Mouse (Mus musculus): ENCODE data around the gene Nkapl. TPM values are rescaled to one million over a fixed set of nuclear protein-coding genes. Genes with fewer than 3 reads are reported as not detected.

Nkapl gene
- total RNA-seq, 2 experiments from 2014 or later: 0.23 TPM; not detected in 1

DNA sequence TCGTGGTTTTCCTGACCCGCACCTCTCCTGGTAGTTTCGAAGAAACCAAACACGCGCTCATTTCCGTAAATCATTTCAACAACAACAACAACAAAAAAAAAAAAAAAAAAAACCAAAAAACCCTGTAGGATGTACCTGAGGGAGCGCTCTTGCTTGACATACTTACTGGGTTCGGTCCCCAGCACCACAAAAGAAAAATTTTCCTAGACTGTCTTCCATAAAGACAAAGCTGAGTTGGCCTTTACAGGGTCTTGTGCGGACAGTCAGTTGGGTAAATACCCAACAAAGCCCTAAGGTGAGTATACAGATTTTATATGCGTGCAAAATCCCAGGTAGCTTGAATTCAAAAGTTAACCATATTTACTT is 27.1 kb downstream of the Nkapl start:
- intact Hi-C loops (cut with DNase I; ENCODE audit: low total_unique reads): no loop called here
- no peak for DNase-seq

DNA sequence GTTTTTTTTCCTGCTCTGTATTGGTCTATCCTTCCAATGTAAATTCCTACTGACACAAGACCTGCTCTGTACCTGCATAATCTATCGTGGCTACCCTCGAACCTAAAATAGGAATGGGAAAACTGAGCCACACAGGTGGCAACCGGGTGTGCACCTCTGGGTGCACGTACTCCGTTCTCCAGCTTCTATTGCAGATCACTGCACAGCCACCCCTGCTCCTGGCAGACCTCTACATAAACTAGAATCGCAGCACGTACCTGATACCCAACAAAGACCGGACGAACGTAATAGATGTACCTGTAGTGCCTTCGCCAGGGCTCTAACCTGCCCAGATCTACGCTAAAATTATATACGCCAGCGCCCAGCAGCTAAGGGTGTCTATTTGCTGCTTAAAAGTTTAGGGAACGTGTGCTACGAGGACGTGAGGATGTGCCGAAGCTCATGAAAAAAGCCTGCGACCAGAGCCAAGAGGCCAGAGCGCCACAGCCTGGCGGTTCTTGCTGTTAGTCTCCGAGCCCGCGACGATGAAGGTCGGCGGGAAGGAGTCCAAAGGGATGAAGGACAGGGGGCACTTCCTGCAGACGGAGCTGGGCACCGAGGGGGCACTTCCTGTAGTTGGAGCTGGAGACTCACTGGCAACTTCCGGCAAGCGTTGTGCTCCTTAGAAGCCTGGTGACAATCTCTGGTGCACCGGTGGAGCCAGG is 27.7 kb downstream of the Nkapl start, which contains the start of gene Pgbd1:
TSS of gene Pgbd1 (minus strand) at position 556 of the 704 bp plus-strand sequence.
- peak; percentile 54 for DNase-seq
- intact Hi-C loops (cut with DNase I; ENCODE audit: low total_unique reads): no loop called here

DNA sequence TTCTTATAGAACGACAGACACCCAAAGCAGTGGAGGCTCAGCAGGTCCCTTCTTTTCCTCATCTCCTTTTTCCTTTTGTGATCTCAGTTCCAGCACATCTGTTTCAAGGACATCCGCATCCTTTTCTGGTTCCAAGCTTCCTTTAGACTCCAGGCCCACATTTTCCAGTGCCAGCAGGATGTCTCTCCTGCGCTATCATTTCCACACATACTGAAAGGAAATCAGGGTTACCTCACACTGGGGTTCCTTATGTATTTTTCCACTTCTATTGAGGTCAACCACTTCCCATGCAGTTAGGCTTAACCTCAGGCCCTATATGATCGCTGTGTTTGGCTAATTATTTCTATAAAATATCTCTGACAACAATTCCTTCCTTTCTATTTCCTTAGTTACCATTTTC is 32.8 kb downstream of the Nkapl start:
- intact Hi-C loops (cut with DNase I; ENCODE audit: low total_unique reads): no loop called here
- no peak for DNase-seq

DNA sequence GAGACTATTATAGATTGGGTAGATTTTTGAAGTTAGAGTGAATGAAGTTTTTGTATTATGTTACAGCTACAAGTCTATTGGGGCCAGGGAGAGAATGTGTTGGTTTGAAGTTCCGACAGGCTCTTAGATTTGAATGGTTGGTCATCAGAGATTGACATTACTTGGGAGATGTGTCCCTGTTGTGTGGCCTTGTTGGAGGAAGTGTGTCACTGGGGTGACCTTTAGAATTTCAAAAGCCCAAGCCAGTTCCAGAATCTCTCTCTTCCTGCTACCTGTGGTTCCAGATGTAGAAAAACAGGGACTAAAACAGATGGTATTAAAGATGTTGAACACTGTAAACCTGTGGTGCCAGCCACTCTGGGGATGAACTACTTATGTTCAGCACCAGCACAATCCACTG is 40.7 kb downstream of the Nkapl start:
- DNase-seq: no peak
- intact Hi-C loops (cut with DNase I; ENCODE audit: low total_unique reads): no loop called here

DNA sequence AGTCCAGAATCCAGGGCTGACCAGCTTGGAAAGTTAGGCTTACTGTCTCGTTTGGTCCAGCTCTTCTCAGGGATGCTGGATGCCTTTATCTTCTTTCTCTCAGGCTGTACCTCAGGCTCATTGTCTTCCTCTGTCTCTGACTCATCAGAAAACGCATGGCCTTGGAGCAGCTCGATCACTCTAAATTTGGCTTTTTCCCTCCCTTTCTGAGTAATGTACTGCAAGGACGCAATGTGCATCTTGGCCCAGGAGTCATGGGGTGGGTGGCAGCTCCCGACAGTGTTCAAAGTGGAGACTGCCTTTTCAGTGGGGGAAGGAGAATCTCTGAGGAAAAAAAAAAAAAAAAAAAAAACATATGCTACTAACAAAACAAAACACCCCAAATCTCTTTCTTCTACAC is 45.0 kb downstream of the Nkapl start:
- DNase-seq: no peak
- intact Hi-C loops (cut with DNase I; ENCODE audit: low total_unique reads): no loop called here

DNA sequence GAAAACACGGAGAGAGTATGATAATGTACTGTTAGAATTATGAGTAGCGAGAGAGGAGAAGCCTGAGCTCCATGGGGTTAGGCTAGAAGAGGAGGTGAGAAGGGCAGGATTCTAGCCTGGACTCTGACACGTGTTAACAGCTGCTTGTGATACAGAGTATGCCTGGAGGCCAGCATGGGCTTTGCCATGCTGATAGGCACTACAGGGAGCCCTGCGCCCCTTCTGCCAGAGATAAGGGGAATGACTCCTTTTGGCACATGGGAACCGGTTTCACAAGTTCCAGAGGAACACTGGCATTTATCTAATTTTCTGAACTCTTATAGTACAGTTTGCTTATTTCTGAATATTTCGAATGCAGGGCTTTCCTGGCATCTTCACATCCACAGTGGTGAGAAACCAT is 49.4 kb downstream of the Nkapl start:
- DNase-seq: no peak
- intact Hi-C loops (cut with DNase I; ENCODE audit: low total_unique reads): no loop called here

DNA sequence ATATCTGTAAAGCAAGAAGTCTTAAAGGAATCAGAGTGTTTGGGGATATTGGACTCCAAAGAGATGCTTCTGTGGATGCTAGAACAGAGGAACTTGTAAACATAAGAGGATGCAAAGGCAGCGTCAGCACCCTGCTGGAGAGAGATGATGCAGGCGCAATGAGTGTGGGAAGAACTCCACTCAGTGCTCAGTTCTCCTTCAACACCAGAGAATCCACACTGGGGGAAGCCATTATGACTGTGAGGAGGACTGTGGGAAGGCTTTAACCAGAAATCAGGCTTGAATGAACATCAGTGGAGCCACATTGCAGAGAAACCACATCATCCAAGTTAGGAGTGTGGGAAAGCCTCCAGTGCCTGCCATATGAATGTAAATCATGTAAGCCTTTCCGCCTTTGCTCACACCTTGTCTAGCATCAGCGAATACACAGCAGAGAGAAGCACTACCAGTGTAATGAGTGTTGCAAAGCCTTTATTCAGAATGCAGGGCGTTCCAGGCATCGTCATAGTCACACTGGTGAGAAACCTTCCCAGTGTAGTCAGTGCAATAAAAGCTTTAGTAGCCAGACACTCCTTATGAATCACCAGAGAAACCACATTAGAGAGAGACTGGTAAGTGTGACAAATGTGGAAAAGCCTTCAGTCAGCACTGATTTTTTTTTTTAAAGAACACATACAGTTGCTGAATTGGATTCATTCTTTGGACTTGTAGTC is 50.9 kb downstream of the Nkapl start:
- intact Hi-C loops (cut with DNase I; ENCODE audit: low total_unique reads): no loop called here
- no peak for DNase-seq

Small RNA genes lying within 50 kb of the gene (microRNA-seq; reads per million reads assigned to microRNA genes)
- 0 reads per million in 2 experiments for gene Mir1896

Other genes starting within 250 kb of the Nkapl start
- not detected for gene Gpx5, start 175.8 kb downstream of the Nkapl start, total RNA-seq (2021)
- not detected for gene Gpx6, start 156.4 kb downstream of the Nkapl start, total RNA-seq (2021)
- gene Olfr1367, start 121.6 kb downstream of the Nkapl start, total RNA-seq (2021): not detected
- 1 to 10 TPM; 5.5 to 5.9 TPM for gene Zscan12, start 105.7 kb downstream of the Nkapl start, total RNA-seq (2021)
- gene Zkscan3, start 65.8 kb downstream of the Nkapl start, total RNA-seq (2021): 10 to 100 TPM; 14.8 TPM
- under 1 TPM; 0.20 to 0.27 TPM for gene Pgbd1, start 27.5 kb downstream of the Nkapl start, total RNA-seq (2021)
- gene Zscan26, start 14.8 kb downstream of the Nkapl start, total RNA-seq (2021): 10 to 100 TPM in 1 of 2 experiments, 1 to 10 TPM in 1; 8.9 to 10.8 TPM
- under 1 TPM; 0.76 to 0.86 TPM for gene Zkscan4, start 10.4 kb upstream of the Nkapl start, total RNA-seq (2021)
- gene Gm10065, start 10.9 kb upstream of the Nkapl start, total RNA-seq (2021): not detected
- 10 to 100 TPM; 12.8 to 13.8 TPM for gene AK157302, start 26.7 kb upstream of the Nkapl start, total RNA-seq (2021)
- gene Gm11273, start 32.9 kb upstream of the Nkapl start, total RNA-seq (2021): 100 to 1,000 TPM; 119 to 152 TPM
- 1 to 10 TPM; 6.1 to 7.4 TPM for gene Zkscan8, start 62.6 kb upstream of the Nkapl start, total RNA-seq (2021)
- not detected for gene Olfr1366, start 74.3 kb upstream of the Nkapl start, total RNA-seq (2021)
- not detected for gene Olfr1535, start 91.4 kb upstream of the Nkapl start, total RNA-seq (2021)
- gene Olfr1364, start 113.2 kb upstream of the Nkapl start, total RNA-seq (2021): not detected
- gene Olfr1362, start 145.5 kb upstream of the Nkapl start, total RNA-seq (2021): not detected
- not detected for gene Olfr11, start 174.0 kb upstream of the Nkapl start, total RNA-seq (2021)
- not detected for gene Olfr1361, start 194.9 kb upstream of the Nkapl start, total RNA-seq (2021)
- not detected for gene Olfr1360, start 208.9 kb upstream of the Nkapl start, total RNA-seq (2021)
- gene Olfr1359, start 229.6 kb upstream of the Nkapl start, total RNA-seq (2021): not detected
- 10 to 100 TPM; 79.9 to 84.7 TPM for gene Hist1h2bl, start 247.6 kb upstream of the Nkapl start, total RNA-seq (2021)
- gene Hist1h2ai, start 247.9 kb upstream of the Nkapl start, total RNA-seq (2021): 10 to 100 TPM; 70.5 to 87.6 TPM
- 100 to 1,000 TPM; 108 to 117 TPM for gene Hist1h3h, start 249.2 kb upstream of the Nkapl start, total RNA-seq (2021)